Mouse (Mus musculus): ENCODE data around the gene Gm8068.
"Not testable (repeated sequence)": the region's sequence is repeated elsewhere in the genome, so short reads cannot be mapped to it uniquely, and the experiment has no call there.

DNA sequence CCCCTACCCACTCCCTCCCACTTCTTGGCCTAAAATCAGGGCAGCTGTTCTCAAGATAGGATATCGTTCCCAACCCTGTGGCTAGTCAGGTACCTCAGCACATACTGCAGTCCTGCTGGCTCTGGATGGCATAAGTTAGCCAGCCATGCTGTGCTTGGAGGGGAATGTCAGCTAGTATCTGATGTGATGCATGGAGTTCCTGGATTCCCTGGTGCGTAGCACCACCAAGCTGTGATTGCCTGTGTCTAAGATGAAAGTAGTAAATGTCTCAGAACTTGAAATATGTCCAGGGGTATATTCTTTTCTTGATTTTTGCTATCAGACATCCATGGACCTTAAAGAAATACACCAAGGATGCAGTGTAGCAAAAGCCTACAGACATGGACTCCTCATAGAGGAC, 53.5 kb downstream of the Gm8068 start:
- not testable (repeated sequence) for TF ChIP-seq CTCF (IDR thresholded peaks at IDR 0.05; ENCODE audit: borderline replicate concordance, insufficient read depth, low read depth, low read length); POLR2A (IDR thresholded peaks at IDR 0.05; ENCODE audit: borderline replicate concordance, insufficient read depth, low read length)
